Mouse (Mus musculus) gastrocnemius, adult 2 months (tissue): ENCODE data around the gene Cc2d2a. TPM values are rescaled to one million over a fixed set of nuclear protein-coding genes. Genes with fewer than 3 reads are reported as not detected.
A peak's percentile ranks its signal among the peaks of the same experiment; 100 is the strongest.

ENCODE experiments used
- DNase-seq: peaks from one replicate; pipeline ENCODE4 v3.0.0; 2022
- H3K27ac ChIP-seq: fragments of 200-600 bp; 2 replicates; pipeline ENCODE4 v1.8.1; 2022; ENCODE audit warnings: mild to moderate bottlenecking
- H3K4me3 ChIP-seq: fragments of 200-600 bp; 2 replicates; pipeline ENCODE4 v1.8.1; 2022; ENCODE audit warnings: mild to moderate bottlenecking, moderate library complexity
- CTCF ChIP-seq: fragments of 200-600 bp; IDR thresholded peaks from 2 replicates; pipeline ENCODE4 v1.8.1; 2022; ENCODE audit warnings: antibody characterized with exemption, mild to moderate bottlenecking, moderate library complexity
- intact Hi-C: fragments of 180-260 bp; cut with DNase I; formaldehyde crosslinking; loops from one replicate; pipeline ENCODE4 v1.15.1; 2025
- total RNA-seq, 2 experiments: library from RNA; stranded (reverse); gene quantifications; 2 replicates each; pipeline ENCODE4 v1.2.3; 2021

The Cc2d2a gene
- total RNA-seq, 2 experiments from 2014 or later = 4.1 to 7.7 TPM

DNA sequence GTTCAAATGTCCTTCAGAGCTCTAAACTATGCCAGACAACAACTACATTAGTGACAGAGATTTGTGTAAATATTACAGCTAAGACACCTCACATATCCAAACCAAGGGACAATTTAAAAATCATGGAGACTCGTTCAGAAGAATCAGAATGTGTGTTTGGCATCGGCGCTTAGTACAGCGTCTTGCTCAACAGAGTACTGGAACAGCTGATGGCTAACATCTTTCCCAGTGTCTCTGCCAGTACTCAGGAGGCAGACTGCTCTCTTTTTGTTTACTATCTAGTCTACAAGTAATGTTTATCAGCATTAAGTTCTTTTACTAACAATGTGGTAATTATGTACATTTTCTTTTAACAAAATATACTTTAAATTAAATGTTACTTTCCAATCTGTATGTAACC lies 85.9 kb downstream of the Cc2d2a start:
- peak; percentile 17 for DNase-seq
- Histone ChIP-seq H3K4me3 (no peak overlapping the region), H3K27ac (no peak overlapping the region)
- intact Hi-C loops = no loop called here
- no peak for TF ChIP-seq CTCF

DNA sequence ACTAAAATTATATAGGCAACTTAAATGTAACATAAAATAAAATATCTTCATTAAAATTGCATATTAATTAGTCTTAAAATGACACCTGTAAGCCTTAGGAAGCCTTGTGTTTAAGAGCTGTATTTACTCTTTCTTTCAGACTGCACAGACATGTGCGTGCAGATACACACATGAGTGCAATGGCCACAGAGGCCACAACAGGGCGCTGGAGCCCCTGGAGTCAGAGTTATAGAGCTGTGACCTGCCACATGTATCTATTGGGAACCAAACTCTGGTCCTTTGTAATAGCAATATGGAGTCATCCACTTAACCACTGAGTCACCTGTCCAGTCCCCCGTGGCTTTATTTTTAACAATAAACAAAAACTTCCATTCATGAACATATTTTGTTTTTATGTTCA lies 86.9 kb downstream of the Cc2d2a start:
- DNase-seq = no peak
- no peak overlapping the region for H3K27ac ChIP-seq
- no peak for TF ChIP-seq CTCF
- intact Hi-C loops = no loop called here
- no peak overlapping the region for H3K4me3 ChIP-seq

DNA sequence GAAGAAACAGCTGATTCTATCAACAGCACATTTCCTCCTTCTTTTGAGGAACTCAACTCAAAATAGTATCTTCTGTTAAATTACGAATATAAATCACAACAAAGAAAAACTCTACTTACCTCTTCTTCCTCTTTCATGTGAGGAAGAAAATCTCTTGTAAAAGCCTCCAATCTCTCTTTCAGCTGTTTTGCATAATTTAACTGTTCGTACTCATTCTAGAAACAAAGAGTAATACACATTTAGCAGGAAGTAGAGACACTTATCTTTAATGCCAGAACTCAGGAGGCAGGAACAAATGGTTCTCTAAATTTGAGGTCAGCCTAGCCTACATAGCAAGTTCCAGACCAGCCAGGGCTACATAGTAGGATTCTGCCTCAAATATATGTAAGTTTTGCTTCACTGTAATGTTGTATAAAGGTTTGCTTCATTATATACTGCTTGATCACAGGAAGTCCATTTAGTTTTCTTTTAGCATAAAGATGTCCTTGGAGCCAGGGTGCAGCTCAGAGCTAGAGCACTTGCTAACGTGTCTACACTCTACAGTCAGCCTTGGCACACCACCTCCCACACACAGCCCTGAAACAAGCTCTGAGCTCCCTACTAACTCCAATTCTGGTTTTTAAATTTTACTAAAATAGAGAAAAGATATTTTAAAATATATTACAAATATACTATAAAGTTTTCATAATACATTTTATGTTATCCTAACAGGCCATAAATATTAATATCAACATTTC lies 108.6 kb downstream of the Cc2d2a start:
- Histone ChIP-seq H3K27ac (no peak overlapping the region), H3K4me3 (no peak overlapping the region)
- intact Hi-C loops = no loop called here
- no peak for DNase-seq
- no peak for TF ChIP-seq CTCF

DNA sequence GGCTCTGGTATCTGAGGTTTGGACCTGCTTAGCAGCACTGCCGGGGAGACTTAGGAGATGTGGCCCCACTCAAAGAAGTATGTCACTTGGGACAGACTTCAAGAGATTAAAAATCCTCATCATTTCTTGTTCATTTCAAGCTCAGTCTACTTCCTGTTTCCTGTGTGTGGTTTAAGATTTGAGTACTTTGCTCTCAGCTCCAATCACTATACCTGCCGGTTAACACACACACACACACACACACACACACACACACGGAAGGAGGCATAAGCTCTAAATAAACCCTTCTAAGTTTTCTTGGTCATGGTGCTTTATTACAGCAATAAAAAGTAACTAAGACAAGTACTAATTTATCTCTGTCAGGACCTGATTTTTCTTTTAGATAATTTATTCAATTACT lies 109.4 kb downstream of the Cc2d2a start:
- intact Hi-C loops = no loop called here
- no peak for TF ChIP-seq CTCF
- no peak for DNase-seq

DNA sequence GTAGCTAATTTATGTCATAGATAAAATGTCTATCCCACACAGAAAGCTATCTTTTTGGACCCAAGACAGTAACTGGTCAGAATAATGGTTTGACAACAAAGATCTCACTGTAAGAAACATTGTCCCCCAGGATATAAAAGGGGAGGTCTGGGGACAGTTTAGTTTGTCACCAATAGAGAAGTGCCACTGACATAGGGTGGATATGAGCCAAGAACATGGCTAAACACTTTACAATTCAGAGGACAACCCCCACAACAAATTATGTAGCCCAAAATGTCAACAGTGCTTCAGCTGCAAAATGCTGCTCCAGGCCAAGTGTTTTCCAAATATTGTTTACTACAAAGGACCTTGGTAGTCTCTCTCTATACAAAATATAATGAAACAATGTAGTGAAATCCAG lies 114.3 kb downstream of the Cc2d2a start:
- no peak for TF ChIP-seq CTCF
- no peak overlapping the region for H3K4me3 ChIP-seq
- DNase-seq = no peak
- H3K27ac ChIP-seq = no peak overlapping the region
- intact Hi-C loops = no loop called here

More for the DNA sequence above, 109.4 kb downstream of the Cc2d2a start:
- Histone ChIP-seq H3K27ac (no peak overlapping the region), H3K4me3 (no peak overlapping the region)

DNA sequence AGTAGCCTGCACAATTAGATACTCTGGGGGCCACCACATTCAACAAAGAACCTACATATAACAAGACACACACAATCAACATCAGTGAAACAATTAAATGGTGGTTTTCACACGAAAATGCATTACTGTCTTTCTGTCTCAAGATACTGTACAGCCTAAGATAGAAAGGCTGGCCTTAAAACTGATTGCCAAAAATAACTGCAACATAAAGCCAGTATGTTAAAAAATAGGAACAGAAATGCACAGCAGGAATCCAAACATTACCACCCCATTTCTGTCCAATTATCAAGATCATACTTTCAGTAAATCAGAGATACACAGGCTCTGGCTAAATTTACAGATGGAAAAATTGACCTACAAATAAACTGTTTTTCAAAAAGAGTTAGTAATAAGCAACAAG lies 114.8 kb downstream of the Cc2d2a start:
- intact Hi-C loops = no loop called here
- no peak overlapping the region for H3K27ac ChIP-seq
- DNase-seq = no peak
- H3K4me3 ChIP-seq = no peak overlapping the region
- no peak for TF ChIP-seq CTCF

DNA sequence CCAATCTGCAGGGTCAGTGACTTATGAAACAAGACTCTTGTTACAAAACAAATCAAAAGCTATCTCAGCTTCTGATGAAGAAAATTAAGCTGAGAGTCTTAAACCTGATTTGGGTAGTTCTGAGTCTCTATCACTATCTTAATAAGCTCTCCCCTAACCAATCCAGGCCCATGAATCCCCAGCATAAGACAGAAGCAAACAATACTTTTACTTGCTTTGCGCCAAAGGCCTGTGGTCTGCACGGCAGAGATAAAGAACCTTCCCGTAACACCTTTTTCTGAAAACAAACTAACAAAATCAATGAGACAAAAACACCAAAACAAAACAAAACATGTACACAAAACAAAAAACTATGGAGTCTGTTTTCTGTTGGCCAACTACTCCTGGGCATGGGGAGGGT lies 116.4 kb downstream of the Cc2d2a start:
- no peak for DNase-seq
- no peak overlapping the region for H3K4me3 ChIP-seq
- TF ChIP-seq CTCF = no peak
- no peak overlapping the region for H3K27ac ChIP-seq
- intact Hi-C loops = no loop called here

DNA sequence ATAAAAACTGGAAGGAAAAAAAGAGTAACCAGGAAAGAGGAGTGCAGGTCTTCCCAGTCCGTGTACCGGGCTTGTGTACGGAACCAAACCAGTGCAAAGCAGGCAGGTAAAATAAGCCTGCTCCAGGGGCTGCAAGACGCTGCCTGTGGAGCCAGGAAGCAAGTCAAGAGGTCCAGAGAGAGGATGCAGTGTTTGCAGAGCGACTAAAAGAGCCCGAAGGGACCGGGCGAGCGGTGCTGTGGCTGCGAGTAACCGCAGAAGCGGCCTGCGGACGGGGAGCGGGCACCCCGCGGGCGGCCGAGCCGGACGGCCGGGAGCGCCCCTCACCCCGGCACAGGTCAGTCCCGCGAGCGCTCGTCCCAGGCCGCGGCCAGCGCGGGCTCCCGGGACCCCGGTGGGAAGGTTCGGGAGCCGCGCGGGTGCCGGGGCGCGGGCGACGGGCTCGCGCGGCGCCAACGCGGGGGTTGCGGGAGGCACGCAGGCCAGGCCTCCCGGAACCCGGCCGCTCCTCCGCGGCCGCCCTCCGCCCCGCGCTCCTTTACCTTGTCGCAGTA lies 119.4 kb downstream of the Cc2d2a start:
- Histone ChIP-seq H3K27ac (peak overlapping the region; percentile 92), H3K4me3 (peak overlapping the region; percentile 97)
- intact Hi-C loops = no loop called here
- DNase-seq = no peak
- TF ChIP-seq CTCF = no peak

DNA sequence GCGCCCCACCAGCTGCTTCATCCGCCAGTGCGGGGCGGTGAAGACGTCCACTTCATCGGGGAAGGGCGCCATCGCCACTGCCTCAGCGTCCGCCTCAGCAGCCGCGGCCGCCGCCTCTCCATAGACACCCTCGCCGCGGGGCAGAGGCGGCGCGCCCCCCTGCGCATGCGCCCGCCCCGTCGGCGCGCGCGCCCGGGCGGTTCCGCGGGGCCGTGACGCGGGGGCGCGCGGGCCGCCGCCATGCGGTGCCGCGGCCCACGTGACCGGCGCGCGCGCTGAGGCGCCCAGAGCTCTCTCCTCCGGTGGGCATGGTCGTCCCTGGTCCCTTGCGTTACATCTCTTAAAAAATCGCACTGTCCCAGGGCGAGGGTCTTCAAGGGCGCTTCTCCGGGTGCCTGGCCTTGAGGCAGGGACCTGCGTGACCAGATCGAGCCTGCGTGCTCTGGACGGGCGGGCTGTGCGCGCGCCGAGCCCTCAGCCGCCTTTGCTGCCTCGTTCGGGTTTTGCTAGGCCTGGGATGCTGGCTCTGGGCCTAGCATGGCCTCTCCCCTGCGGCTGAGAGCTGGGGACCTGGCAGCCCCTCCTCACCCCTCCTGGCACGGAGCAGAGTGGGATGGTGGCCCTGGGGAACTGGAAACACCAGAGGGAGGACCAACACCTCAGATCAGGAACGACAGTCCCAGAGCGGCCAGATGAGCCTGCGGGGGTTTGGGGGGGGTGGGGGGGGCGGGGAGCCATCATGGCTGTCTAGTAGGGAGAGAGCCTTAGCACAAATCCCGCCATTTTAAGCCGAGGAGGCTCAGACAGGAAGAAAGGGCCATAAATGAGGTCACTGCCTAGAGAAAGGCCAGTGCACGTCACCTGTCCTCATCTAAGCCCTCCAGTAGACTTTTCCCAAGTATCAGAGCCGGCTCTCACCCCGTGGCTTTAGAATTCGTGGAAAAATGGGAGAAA lies 120.1 kb downstream of the Cc2d2a start:
- Histone ChIP-seq H3K4me3 (peak overlapping the region; percentile 97), H3K27ac (peak overlapping the region; percentile 92)
- TF ChIP-seq CTCF = no peak
- intact Hi-C loops = no loop called here
- peak; percentile 88 for DNase-seq

DNA sequence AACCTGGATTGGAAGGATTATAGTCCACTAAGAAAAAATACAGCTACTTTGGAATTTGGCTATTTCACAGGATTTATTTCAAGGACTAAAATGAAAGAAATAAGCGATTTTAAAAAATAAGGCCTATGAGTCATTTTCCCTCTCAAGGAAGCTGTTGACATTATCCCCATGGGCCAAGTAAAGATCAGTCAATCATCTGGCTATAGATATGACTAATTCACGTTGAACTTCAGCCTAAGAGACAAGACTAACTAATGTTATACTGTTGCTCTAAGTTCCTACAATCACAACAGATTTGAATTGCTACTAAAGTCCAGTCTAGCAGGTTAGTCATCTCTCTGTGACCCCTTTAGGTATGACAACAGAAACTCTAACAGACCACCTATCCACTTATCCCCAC lies 121.8 kb downstream of the Cc2d2a start:
- DNase-seq = no peak
- no peak overlapping the region for H3K27ac ChIP-seq
- TF ChIP-seq CTCF = no peak
- intact Hi-C loops = no loop called here
- H3K4me3 ChIP-seq = no peak overlapping the region

DNA sequence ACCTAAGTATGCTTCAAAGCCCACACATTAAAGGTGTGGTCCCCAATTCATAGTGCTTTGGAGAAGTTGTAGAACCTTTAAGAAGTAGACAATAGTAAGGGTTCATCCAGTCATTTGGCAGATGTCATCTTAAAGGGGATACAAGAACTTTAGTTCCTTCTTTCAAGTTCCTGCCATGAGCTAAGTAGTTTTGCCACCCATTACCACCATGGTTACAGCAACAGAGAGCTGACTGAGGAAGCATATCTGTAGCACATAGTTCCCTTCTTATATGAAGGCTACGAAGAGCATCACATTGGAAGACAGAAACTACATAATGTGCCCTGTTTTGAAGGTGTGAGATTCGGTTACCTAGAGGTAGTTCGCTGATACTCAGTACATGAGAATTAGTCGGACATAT lies 124.5 kb downstream of the Cc2d2a start:
- Histone ChIP-seq H3K4me3 (no peak overlapping the region), H3K27ac (no peak overlapping the region)
- no peak for DNase-seq
- intact Hi-C loops = no loop called here
- no peak for TF ChIP-seq CTCF

DNA sequence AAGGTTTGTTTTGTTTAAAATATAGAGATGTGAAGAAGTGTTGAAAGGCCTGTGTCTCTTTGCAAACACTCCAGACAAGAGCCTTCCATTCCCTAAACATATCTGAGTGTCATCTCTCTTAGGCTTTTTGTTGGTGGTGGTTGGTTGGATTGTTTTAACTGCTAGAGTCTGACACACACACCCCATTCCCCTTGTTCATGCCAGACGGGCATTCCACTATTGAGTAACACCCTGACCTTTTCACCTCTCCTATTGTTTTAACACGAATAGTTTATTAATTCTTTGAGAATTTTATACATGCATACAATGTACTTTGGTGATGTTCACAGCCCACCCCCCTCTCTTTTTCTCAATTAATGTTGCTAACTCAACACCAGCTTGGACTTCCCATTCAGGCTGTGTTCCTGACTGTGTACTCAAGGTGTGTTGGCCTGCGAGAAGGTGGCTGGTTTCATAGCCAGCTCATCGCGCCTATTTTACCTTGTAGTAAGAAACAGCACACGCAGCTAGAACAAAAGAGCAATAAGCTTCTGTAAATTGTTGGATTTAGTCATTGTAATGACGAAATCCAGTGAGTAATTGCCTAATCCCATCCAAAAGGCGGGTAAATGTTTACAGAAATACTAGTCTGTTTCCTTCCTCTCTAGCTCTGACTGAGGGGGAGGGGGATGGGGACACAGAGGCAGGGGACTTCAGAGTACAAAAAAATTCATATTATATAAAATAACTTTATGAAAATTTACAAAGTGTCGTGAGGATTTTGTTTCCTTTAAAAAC lies 126.0 kb downstream of the Cc2d2a start:
- TF ChIP-seq CTCF = no peak
- DNase-seq = no peak
- H3K4me3 ChIP-seq = no peak overlapping the region
- intact Hi-C loops = no loop called here
- no peak overlapping the region for H3K27ac ChIP-seq

Other genes starting within 250 kb of the Cc2d2a start
- 1 to 10 TPM in 1 of 2 experiments, under 1 TPM in 1; 0.51 to 1.4 TPM for gene C1qtnf7, start 146.8 kb upstream of the Cc2d2a start, total RNA-seq
- gene Bst1, start 156.5 kb downstream of the Cc2d2a start, total RNA-seq = under 1 TPM in 1 of 2 experiments, not detected in 1; 0.17 TPM
- 10 to 100 TPM; 33.0 to 35.4 TPM for gene Fbxl5, start 159.3 kb downstream of the Cc2d2a start, total RNA-seq
- 1 to 10 TPM; 2.7 to 3.5 TPM for gene Cd38, start 206.2 kb downstream of the Cc2d2a start, total RNA-seq